In the genomic region with DNA sequence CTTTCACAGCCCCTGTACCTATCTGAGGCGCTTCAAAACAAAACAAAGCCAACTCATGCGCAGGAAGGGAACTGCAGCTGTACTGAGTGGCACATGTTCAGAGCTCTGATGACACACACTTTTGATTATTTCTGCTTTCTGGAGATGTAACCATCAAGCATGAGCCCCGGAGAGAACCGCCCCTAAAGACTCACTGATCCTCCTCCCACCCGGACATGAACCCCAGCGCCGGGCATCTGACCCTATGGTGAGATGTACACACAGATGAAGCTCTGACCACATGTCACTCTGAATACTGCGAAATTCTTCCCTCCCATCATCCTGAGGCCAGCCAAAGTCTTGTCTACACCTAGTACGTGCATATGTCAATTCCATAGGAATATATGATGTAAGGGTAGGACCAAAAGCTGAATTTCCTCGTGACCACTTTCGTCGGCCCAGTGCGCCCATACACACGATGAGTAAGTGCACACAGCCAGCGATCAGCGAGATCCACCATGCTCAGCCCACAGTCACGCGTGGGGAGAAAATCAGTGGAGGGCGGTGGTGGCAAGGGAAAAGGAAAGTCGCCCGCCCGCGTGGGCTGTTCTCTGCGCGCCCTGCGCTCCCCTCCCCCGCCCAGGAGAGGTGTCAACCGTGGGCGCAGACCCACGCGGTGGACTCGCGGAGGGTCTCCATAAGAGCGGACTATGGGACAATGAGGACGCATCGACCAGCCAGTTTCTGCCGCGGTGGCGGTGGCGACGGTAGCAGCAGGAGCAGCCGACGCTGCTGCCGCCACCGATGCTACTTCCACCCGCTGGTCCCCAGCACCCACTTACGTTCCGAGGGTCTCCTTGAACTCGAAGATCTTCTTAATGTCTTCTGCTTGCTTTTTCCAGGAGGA, we compare ENCODE assay signal across 8 mouse cellular contexts. TPM values are rescaled to one million over a fixed set of nuclear protein-coding genes. Genes with fewer than 3 reads are reported as not detected.
DNase-seq lines count a peak whose midpoint lies in the region; ATAC-seq and TF ChIP-seq lines count a peak whose summit lies in the region.

No protein-coding gene starts in this region.

- WGBS in forebrain, embryonic 13.5 days, result under 1% methylated on average over 45 of the region's 49 CpGs

- H3K9me3 ChIP-seq in E14TG2a.4 (ENCODE audit: low read length), result peaks cover 9% of the 10 kb centered on the region
- peaks cover 6% of the 10 kb centered on the region; the same call in 1 of the 2 replicates for H3K9me3 ChIP-seq in forebrain, embryonic 13.5 days (replicated peaks)

- H3K4me2 ChIP-seq in forebrain, embryonic 13.5 days, result peak overlapping the region; percentile 95

- ATAC-seq in forebrain, embryonic 13.5 days, result peak; percentile 39
- ATAC-seq in hematopoietic stem cell, adult 5-6 weeks (replicated peaks in 1 of 2; ENCODE audit: insufficient read depth in 1 of 2, low FRiP score in 2 of 2, low TSS enrichment in 1 of 2, low read depth in 1 of 2, poor library complexity in 2 of 2, severe bottlenecking in 2 of 2), result peak; percentile 40 to 47

- intact Hi-C loops in left cerebral cortex, adult 2 months (cut with DNase I), result loop anchor here (2.0 kb wide), 3 partner anchors 57 to 261 kb away; no protein-coding TSS in a partner anchor

- peaks cover 63% of the 10 kb centered on the region for H3K4me1 ChIP-seq in E14TG2a.4 (replicated peaks; ENCODE audit: low read depth, low read length)
- peaks cover 16% of the 10 kb centered on the region for H3K4me1 ChIP-seq in forebrain, embryonic 13.5 days

- peak overlapping the region; percentile 68 for H3K9ac ChIP-seq in forebrain, embryonic 13.5 days

- no peaks in the 10 kb centered on the region for H3K36me3 ChIP-seq in E14TG2a.4 (ENCODE audit: insufficient read depth, low read length)
- H3K36me3 ChIP-seq in forebrain, embryonic 13.5 days (ENCODE audit: poor library complexity, severe bottlenecking), result no peaks in the 10 kb centered on the region

- TF ChIP-seq POLR2A in brain, embryonic 14.5 days (IDR thresholded peaks at IDR 0.05; ENCODE audit: borderline replicate concordance, extremely low read depth, insufficient read depth, insufficient read length, poor library complexity, severe bottlenecking), result no peak

- DNase-seq in brain, embryonic 14.5 days (ENCODE audit: low read depth), result peak; percentile 64
- peak; percentile 54 to 61 for DNase-seq in left cerebral cortex, adult 2 months (ENCODE audit: extremely low spot score in 1 of 2, low spot score in 2 of 2)
- peak; percentile 55 for DNase-seq in lung, postnatal 25 days (ENCODE audit: low spot score)
- DNase-seq in right cerebral cortex, adult 18-20 months, result peak; percentile 63
- DNase-seq in yolk sac, embryonic 10.5 days (ENCODE audit: low spot score), result no peak

- TF ChIP-seq CTCF in E14TG2a.4 (conservative IDR thresholded peaks at IDR 0.05; ENCODE audit: low read length), result no peak
- TF ChIP-seq CTCF in brain, embryonic 14.5 days (IDR thresholded peaks at IDR 0.05; ENCODE audit: borderline replicate concordance, extremely low read depth, insufficient read depth, insufficient read length), result no peak
- no peak for TF ChIP-seq CTCF in left cerebral cortex, adult 2 months (IDR thresholded peaks at IDR 0.05)

- H3K4me3 ChIP-seq in E14TG2a.4 (replicated peaks; ENCODE audit: low read length), result peak overlapping the region; percentile 90
- peak overlapping the region; percentile 74 for H3K4me3 ChIP-seq in forebrain, embryonic 13.5 days
- peak overlapping the region; percentile 93 for H3K4me3 ChIP-seq in left cerebral cortex, adult 2 months

- H3K27me3 ChIP-seq in E14TG2a.4 (ENCODE audit: insufficient read depth, low read length), result peaks cover 28% of the 10 kb centered on the region
- peaks cover 18% of the 10 kb centered on the region for H3K27me3 ChIP-seq in forebrain, embryonic 13.5 days

- H3K27ac ChIP-seq in forebrain, embryonic 13.5 days, result no peak overlapping the region
- peak overlapping the region; percentile 98 for H3K27ac ChIP-seq in left cerebral cortex, adult 2 months

RNA-seq across cellular contexts. Expression of a gene that starts 0.7 kb away (rescaled TPM):
- 5.2 and 7.3 TPM in 2 replicates for polyA plus RNA-seq in brain, embryonic 14.5 days (2012; rRNA removed)
- 2.8 and 3.9 TPM in 2 replicates for polyA plus RNA-seq in forebrain, embryonic 13.5 days (2015; fragmentation: Nextera tagmentation; extraction: Ambion mirVana)
- 7.8 and 16.4 TPM in 2 replicates for total RNA-seq in hematopoietic stem cell, adult 5-6 weeks (2017)
- 100 to 1,000 TPM; 129 to 132 TPM for total RNA-seq in left cerebral cortex, adult 2 months (2021)
